Mouse (Mus musculus): ENCODE data around the gene Srsy. TPM values are rescaled to one million over a fixed set of nuclear protein-coding genes. Genes with fewer than 3 reads are reported as not detected.
"Not testable (repeated sequence)": the region's sequence is repeated elsewhere in the genome, so short reads cannot be mapped to it uniquely, and the experiment has no call there.

Gene Srsy
- polyA plus RNA-seq (2015; fragmentation: Nextera tagmentation; extraction: Ambion mirVana) = not detected in 2 replicates

DNA sequence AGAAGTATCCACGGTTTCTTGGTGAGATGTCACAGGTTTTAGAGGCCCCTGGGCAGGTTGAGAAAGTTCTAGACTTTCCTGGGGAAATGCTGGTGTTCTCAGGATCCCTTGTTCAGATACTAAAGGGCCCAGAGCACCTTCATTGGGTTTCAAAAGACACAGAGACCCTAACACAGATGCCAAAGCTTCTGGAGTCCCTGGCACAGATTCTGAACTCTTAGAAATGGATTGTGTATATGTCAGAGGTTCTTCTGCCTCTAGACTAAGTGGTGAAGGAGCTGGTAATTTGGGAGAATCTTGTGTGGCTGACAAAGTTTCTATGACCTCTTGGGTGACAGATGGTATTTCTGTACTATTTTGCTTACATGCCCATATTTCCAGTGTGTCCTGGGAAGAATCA is at the start of gene Srsy:
TSS of gene Srsy (minus strand) at position 101 of the 400 bp plus-strand sequence.
- WGBS (ENCODE audit: insufficient replicate concordance) = no CpG with 5 or more reads among the region's 1 CpGs
- not testable (repeated sequence) for DNase-seq; H3K9ac ChIP-seq (replicated peaks); H3K4me3 ChIP-seq (ENCODE audit: low read depth, low read length); H3K4me1 ChIP-seq (ENCODE audit: insufficient read depth); ATAC-seq; H3K36me3 ChIP-seq (replicated peaks; ENCODE audit: insufficient read depth, low read length); H3K4me2 ChIP-seq (ENCODE audit: low read depth, low read length); H3K27me3 ChIP-seq (ENCODE audit: insufficient read depth, low read length); H3K27ac ChIP-seq (ENCODE audit: low read depth); H3K9me3 ChIP-seq (ENCODE audit: low read length)

Other genes starting within 250 kb of the Srsy start
- not detected in 2 replicates for gene Gm21904, start 91.1 kb downstream of the Srsy start, polyA plus RNA-seq (2015; fragmentation: Nextera tagmentation; extraction: Ambion mirVana)
- gene Gm20772, start 62.6 kb downstream of the Srsy start, polyA plus RNA-seq (2015; fragmentation: Nextera tagmentation; extraction: Ambion mirVana) = not detected in 2 replicates
- gene Gm20831, start 62.6 kb downstream of the Srsy start, polyA plus RNA-seq (2015; fragmentation: Nextera tagmentation; extraction: Ambion mirVana) = not detected in 2 replicates
- gene Gm21764, start 124.5 kb upstream of the Srsy start, polyA plus RNA-seq (2015; fragmentation: Nextera tagmentation; extraction: Ambion mirVana) = not detected in 2 replicates
- not detected in 2 replicates for gene Ssty1, start 151.8 kb upstream of the Srsy start, polyA plus RNA-seq (2015; fragmentation: Nextera tagmentation; extraction: Ambion mirVana)